Mouse (Mus musculus) spleen, adult 2 months (tissue): ENCODE results near the gene Zfp628.

Experiments
- CTCF ChIP-seq: fragments of 200-500 bp; IDR thresholded peaks from 2 replicates; pipeline ENCODE4 v1.5.1; 2011; ENCODE audit warnings: mild to moderate bottlenecking, inconsistent platforms; ENCODE audit not compliant: insufficient read depth, insufficient read length, insufficient replicate concordance; ENCODE audit errors: extremely low read depth
- POLR2A ChIP-seq: fragments of 200-500 bp; IDR thresholded peaks from 2 replicates; pipeline ENCODE4 v1.6.1; 2011; ENCODE audit warnings: low read depth, low read length, inconsistent platforms

DNA sequence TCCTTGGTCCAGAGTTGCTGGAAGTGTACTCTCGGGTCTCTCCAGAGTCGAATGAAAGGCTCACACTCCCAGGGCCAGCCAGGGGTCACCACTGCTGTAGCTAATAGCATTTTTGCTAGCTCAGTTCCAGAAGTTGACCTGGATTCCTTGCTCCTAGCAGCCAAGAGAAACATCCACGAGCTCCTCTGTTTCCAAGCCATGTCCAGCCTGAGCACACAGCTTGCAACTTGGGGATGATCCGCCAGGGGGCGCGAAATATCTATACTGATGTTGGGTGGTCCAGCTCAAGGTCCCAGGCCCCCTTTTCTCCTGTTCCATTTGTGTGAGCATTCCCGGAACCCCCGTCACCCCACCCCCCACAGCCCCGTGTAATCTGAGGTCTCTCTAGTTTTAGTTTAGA is 3.5 kb upstream of the Zfp628 start:
- TF ChIP-seq POLR2A: no peak
- peak; percentile 29; the same call in 1 of the 2 replicates for TF ChIP-seq CTCF
